Mouse (Mus musculus) stomach, embryonic 14.5 days (tissue): ENCODE results near the gene Cd3eap. TPM values are rescaled to one million over a fixed set of nuclear protein-coding genes. Genes with fewer than 3 reads are reported as not detected.

Source experiments
- ATAC-seq: fragments of 200-750 bp; cut with Nextera tagmentation; 2 replicates; pipeline ENCODE4 v1.8.0; 2017; ENCODE audit warnings: low read depth, moderate TSS enrichment; ENCODE audit not compliant: insufficient number of reproducible peaks, insufficient read depth, low FRiP score
- H3K27ac ChIP-seq: fragments of 300-500 bp; sonication (generic); 2 replicates; pipeline ENCODE4 v1.5.1; 2014; ENCODE audit warnings: mild to moderate bottlenecking, low read length, moderate library complexity, mixed read lengths
- H3K27me3 ChIP-seq: fragments of 300-500 bp; sonication (generic); 2 replicates; pipeline ENCODE4 v1.6.1; 2014; ENCODE audit warnings: low read length, control low read depth, mixed read lengths; ENCODE audit not compliant: control insufficient read depth, insufficient read depth
- H3K36me3 ChIP-seq: fragments of 300-500 bp; sonication (generic); 2 replicates; pipeline ENCODE4 v1.6.1; 2014; ENCODE audit warnings: mild to moderate bottlenecking, control low read depth, low read length, moderate library complexity, mixed read lengths; ENCODE audit not compliant: control insufficient read depth, insufficient read depth
- H3K4me1 ChIP-seq: fragments of 300-500 bp; sonication (generic); 2 replicates; pipeline ENCODE4 v1.6.1; 2014; ENCODE audit warnings: low read length, control low read depth, mixed read lengths; ENCODE audit not compliant: control insufficient read depth, insufficient read depth
- H3K4me2 ChIP-seq: fragments of 300-500 bp; sonication (generic); replicated peaks from 2 replicates; pipeline ENCODE4 v1.6.1; 2014; ENCODE audit warnings: low read depth, low read length, control low read depth
- H3K4me3 ChIP-seq: fragments of 300-500 bp; sonication (generic); 2 replicates; pipeline ENCODE4 v1.5.1; 2014; ENCODE audit warnings: low read depth, low read length, control low read depth
- H3K9ac ChIP-seq: fragments of 300-500 bp; sonication (generic); replicated peaks from 2 replicates; pipeline ENCODE4 v1.6.1; 2014; ENCODE audit warnings: low read depth, mild to moderate bottlenecking, control low read depth, low read length, moderate library complexity, mixed read lengths
- H3K9me3 ChIP-seq: fragments of 300-500 bp; sonication (generic); 2 replicates; pipeline ENCODE4 v1.6.1; 2016; ENCODE audit warnings: low read depth, low read length, control low read depth; ENCODE audit not compliant: control insufficient read depth
- WGBS: fragments of 180-500 bp; shearing (Covaris S2); extraction: QIAGEN DNeasy Blood & Tissue Kit; methylation state at CpG from one replicate; pipeline ENCODE4 v1.1.7; 2014; 5-methylcytosine and 5-hydroxymethylcytosine counted together
- polyA plus RNA-seq: library from polyadenylated mRNA; unstranded; fragments of >200 nt; fragmentation: Nextera tagmentation; extraction: Ambion mirVana; gene quantifications from 2 replicates; pipeline ENCODE4 v1.2.1, GENCODE M21; 2014

Cd3eap gene
- polyA plus RNA-seq, 1 experiment from 2014 or later, result 23.9 TPM

GRCm38 (mm10) chr7:19318201-19318600 lies 41.1 kb downstream of the Cd3eap start:
- H3K9ac ChIP-seq, result no peak overlapping the region
- ATAC-seq, result no peak
- no peak overlapping the region for H3K27ac ChIP-seq
- 0 out of 2 replicates have a peak, but pooled peaks cover 3% of the 10 kb centered on the region for H3K4me1 ChIP-seq
- H3K4me3 ChIP-seq, result no peak overlapping the region
- H3K4me2 ChIP-seq, result no peak overlapping the region
- H3K27me3 ChIP-seq, result no peaks in the 10 kb centered on the region
- no peaks in the 10 kb centered on the region for H3K36me3 ChIP-seq
- WGBS, result 79% methylated on average over 2 of the region's 2 CpGs
- no peaks in the 10 kb centered on the region for H3K9me3 ChIP-seq

- Histone ChIP-seq H3K4me1 (0 out of 2 replicates have a peak, but pooled peaks cover 3% of the 10 kb centered on the region), H3K4me2 (no peak overlapping the region), H3K9ac (no peak overlapping the region), H3K27me3 (no peaks in the 10 kb centered on the region), H3K27ac (no peak overlapping the region), H3K9me3 (no peaks in the 10 kb centered on the region), H3K4me3 (no peak overlapping the region), H3K36me3 (no peaks in the 10 kb centered on the region)
- ATAC-seq, result no peak
- 46% methylated on average over 14 of the region's 14 CpGs for WGBS
Measured at GRCm38 (mm10) chr7:19316451-19317161, 42.7 kb downstream of the Cd3eap start.

- H3K27me3 ChIP-seq, result no peaks in the 10 kb centered on the region
- 38% methylated on average over 5 of the region's 5 CpGs for WGBS
- H3K4me3 ChIP-seq, result no peak overlapping the region
Measured at GRCm38 (mm10) chr7:19314033-19314432, 45.2 kb downstream of the Cd3eap start.

GRCm38 (mm10) chr7:19311991-19312390 lies 47.3 kb downstream of the Cd3eap start:
- no peak overlapping the region for H3K9ac ChIP-seq
- H3K4me1 ChIP-seq, result peaks cover 8% of the 10 kb centered on the region; the same call in 1 of the 2 replicates
- no peak overlapping the region for H3K27ac ChIP-seq
- WGBS, result 42% methylated on average over 4 of the region's 4 CpGs
- H3K9me3 ChIP-seq, result no peaks in the 10 kb centered on the region
- no peak overlapping the region for H3K4me3 ChIP-seq
- H3K4me2 ChIP-seq, result no peak overlapping the region
- no peak for ATAC-seq
- H3K27me3 ChIP-seq, result peaks cover 2% of the 10 kb centered on the region
- H3K36me3 ChIP-seq, result no peaks in the 10 kb centered on the region

More at GRCm38 (mm10) chr7:19314033-19314432, 45.2 kb downstream of the Cd3eap start:
- Histone ChIP-seq H3K9me3 (no peaks in the 10 kb centered on the region), H3K36me3 (no peaks in the 10 kb centered on the region), H3K4me2 (no peak overlapping the region), H3K4me1 (peaks cover 4% of the 10 kb centered on the region; the same call in 1 of the 2 replicates), H3K27ac (no peak overlapping the region), H3K9ac (no peak overlapping the region)
- ATAC-seq, result no peak

- Histone ChIP-seq H3K4me1 (peaks cover 12% of the 10 kb centered on the region), H3K9me3 (no peaks in the 10 kb centered on the region), H3K36me3 (no peaks in the 10 kb centered on the region), H3K27ac (no peak within 1 kb of the TSS), H3K4me3 (peak within 1 kb of the TSS; percentile 59), H3K27me3 (peaks cover 18% of the 10 kb centered on the region), H3K9ac (peak within 1 kb of the TSS; percentile 47), H3K4me2 (peak within 1 kb of the TSS; percentile 99)
- peak; percentile 84 for ATAC-seq
- under 1% methylated on average over 49 of the region's 49 CpGs for WGBS
Measured at GRCm38 (mm10) chr7:19309884-19310641, 49.2 kb downstream of the Cd3eap start, which contains the start of gene Fosb. TSS of gene Fosb (minus strand) at chr7:19310051.

- no peaks in the 10 kb centered on the region for H3K9me3 ChIP-seq
- H3K4me2 ChIP-seq, result peak overlapping the region; percentile 99
- H3K27ac ChIP-seq, result no peak overlapping the region
- H3K9ac ChIP-seq, result peak overlapping the region; percentile 29
- H3K4me3 ChIP-seq, result peak overlapping the region; percentile 59
- peaks cover 25% of the 10 kb centered on the region for H3K27me3 ChIP-seq
- no peak for ATAC-seq
- WGBS, result 2% methylated on average over 48 of the region's 48 CpGs
- no peaks in the 10 kb centered on the region for H3K36me3 ChIP-seq
- H3K4me1 ChIP-seq, result peaks cover 16% of the 10 kb centered on the region
Measured at GRCm38 (mm10) chr7:19309278-19309883, 49.9 kb downstream of the Cd3eap start.

- peaks cover 28% of the 10 kb centered on the region for H3K27me3 ChIP-seq
- peak overlapping the region; percentile 29 for H3K9ac ChIP-seq
- ATAC-seq, result peak; percentile 86
Measured at GRCm38 (mm10) chr7:19308454-19309277, 50.6 kb downstream of the Cd3eap start.

More at GRCm38 (mm10) chr7:19308454-19309277, 50.6 kb downstream of the Cd3eap start:
- Histone ChIP-seq H3K36me3 (no peaks in the 10 kb centered on the region), H3K4me1 (peaks cover 16% of the 10 kb centered on the region), H3K27ac (peak overlapping the region; percentile 66; the same call in 1 of the 2 replicates), H3K4me3 (peak overlapping the region; percentile 59), H3K4me2 (peak overlapping the region; percentile 99), H3K9me3 (no peaks in the 10 kb centered on the region)
- WGBS, result under 1% methylated on average over 58 of the region's 58 CpGs
